Mouse (Mus musculus) liver (tissue): ENCODE measurements around the gene Zbtb43.

Source experiments
- DNase-seq: peaks from one replicate; pipeline ENCODE4 v3.0.0-alpha.2; 2020; ENCODE audit warnings: mixed read lengths

Gene Zbtb43

GRCm38 (mm10) chr2:33468466-33469097, at the start of gene Zbtb43:
Gene Zbtb43 (minus strand): TSS chr2:33468559.
- peak; percentile 96 for DNase-seq

GRCm38 (mm10) chr2:33515856-33516255, 47.5 kb upstream of the Zbtb43 start:
- DNase-seq: no peak

GRCm38 (mm10) chr2:33515431-33515830, 47.1 kb upstream of the Zbtb43 start:
- no peak for DNase-seq

GRCm38 (mm10) chr2:33510791-33511190, 42.4 kb upstream of the Zbtb43 start:
- DNase-seq: peak; percentile 14

- no peak for DNase-seq
Measured at GRCm38 (mm10) chr2:33502602-33503001, 34.2 kb upstream of the Zbtb43 start.

- DNase-seq: no peak
Measured at GRCm38 (mm10) chr2:33498280-33498679, 29.9 kb upstream of the Zbtb43 start.

GRCm38 (mm10) chr2:33495654-33496053, 27.3 kb upstream of the Zbtb43 start:
- DNase-seq: peak; percentile 37

- no peak for DNase-seq
Measured at GRCm38 (mm10) chr2:33492041-33492440, 23.7 kb upstream of the Zbtb43 start.

GRCm38 (mm10) chr2:33489565-33489964, 21.2 kb upstream of the Zbtb43 start:
- DNase-seq: no peak

GRCm38 (mm10) chr2:33487332-33487731, 19.0 kb upstream of the Zbtb43 start:
- DNase-seq: no peak

GRCm38 (mm10) chr2:33486866-33487265, 18.5 kb upstream of the Zbtb43 start:
- DNase-seq: peak; percentile 57

- DNase-seq: no peak
Measured at GRCm38 (mm10) chr2:33477961-33478755, 9.8 kb upstream of the Zbtb43 start.

- DNase-seq: no peak
Measured at GRCm38 (mm10) chr2:33475961-33476360, 7.6 kb upstream of the Zbtb43 start.

- DNase-seq: peak; percentile 34
Measured at GRCm38 (mm10) chr2:33467546-33468465, 553 bp downstream of the Zbtb43 start.

GRCm38 (mm10) chr2:33465966-33466365, 2.4 kb downstream of the Zbtb43 start:
- DNase-seq: no peak

GRCm38 (mm10) chr2:33465215-33465614, 3.1 kb downstream of the Zbtb43 start:
- no peak for DNase-seq

- no peak for DNase-seq
Measured at GRCm38 (mm10) chr2:33462066-33462465, 6.3 kb downstream of the Zbtb43 start.

GRCm38 (mm10) chr2:33461066-33461465, 7.3 kb downstream of the Zbtb43 start:
- no peak for DNase-seq

- peak; percentile 14 for DNase-seq
Measured at GRCm38 (mm10) chr2:33459660-33460059, 8.7 kb downstream of the Zbtb43 start.

GRCm38 (mm10) chr2:33456696-33457095, 11.7 kb downstream of the Zbtb43 start:
- no peak for DNase-seq

- no peak for DNase-seq
Measured at GRCm38 (mm10) chr2:33456242-33456641, 12.1 kb downstream of the Zbtb43 start.

GRCm38 (mm10) chr2:33455350-33455749, 13.0 kb downstream of the Zbtb43 start:
- no peak for DNase-seq

- no peak for DNase-seq
Measured at GRCm38 (mm10) chr2:33454816-33455215, 13.5 kb downstream of the Zbtb43 start.
